Mouse (Mus musculus) intestine, postnatal 0 days (tissue): ENCODE measurements around the gene Galns. TPM values are rescaled to one million over a fixed set of nuclear protein-coding genes. Genes with fewer than 3 reads are reported as not detected.
"Not testable (repeated sequence)": the region's sequence is repeated elsewhere in the genome, so short reads cannot be mapped to it uniquely, and the experiment has no call there.

Experiments
- ATAC-seq: fragments of 200-750 bp; cut with Nextera tagmentation; 2 replicates; pipeline ENCODE4 v1.8.0; 2017; ENCODE audit warnings: mild to moderate bottlenecking, moderate TSS enrichment, moderate library complexity
- H3K27ac ChIP-seq: fragments of 300-500 bp; sonication (generic); 2 replicates; pipeline ENCODE4 v1.5.1; 2014; ENCODE audit warnings: mild to moderate bottlenecking, low read depth, low read length, moderate library complexity
- H3K27me3 ChIP-seq: fragments of 300-500 bp; sonication (generic); replicated peaks from 2 replicates; pipeline ENCODE4 v1.6.1; 2014; ENCODE audit warnings: low read length, mixed read lengths; ENCODE audit not compliant: control insufficient read depth, insufficient read depth
- H3K36me3 ChIP-seq: fragments of 300-500 bp; sonication (generic); 2 replicates; pipeline ENCODE4 v1.6.1; 2014; ENCODE audit warnings: mild to moderate bottlenecking, moderate library complexity; ENCODE audit not compliant: control insufficient read depth, insufficient read depth
- H3K4me1 ChIP-seq: fragments of 300-500 bp; sonication (generic); replicated peaks from 2 replicates; pipeline ENCODE4 v1.6.1; 2014; ENCODE audit warnings: antibody characterized with exemption, low read length, mixed read lengths; ENCODE audit not compliant: control insufficient read depth, insufficient read depth
- H3K4me2 ChIP-seq: fragments of 300-500 bp; sonication (generic); replicated peaks from 2 replicates; pipeline ENCODE4 v1.6.1; 2014; ENCODE audit warnings: low read depth, mild to moderate bottlenecking, moderate library complexity
- H3K4me3 ChIP-seq: fragments of 300-500 bp; sonication (generic); 2 replicates; pipeline ENCODE4 v1.5.1; 2014; ENCODE audit warnings: low read depth, low read length
- H3K9ac ChIP-seq: fragments of 300-500 bp; sonication (generic); 2 replicates; pipeline ENCODE4 v1.6.1; 2014; ENCODE audit warnings: mild to moderate bottlenecking, low read depth, low read length
- H3K9me3 ChIP-seq: fragments of 300-500 bp; sonication (generic); 2 replicates; pipeline ENCODE4 v1.6.1; 2016; ENCODE audit warnings: mixed run types; ENCODE audit not compliant: control insufficient read depth
- CTCF ChIP-seq: sonication (generic); IDR thresholded peaks from 2 replicates; pipeline ENCODE4 v1.5.1; 2016; ENCODE audit warnings: low read depth, mild to moderate bottlenecking, control low read depth, antibody characterized with exemption, moderate library complexity
- WGBS: fragments of 180-500 bp; shearing (Covaris S2); extraction: QIAGEN DNeasy Blood & Tissue Kit; methylation state at CpG from one replicate; pipeline ENCODE4 v1.1.7; 2014; 5-methylcytosine and 5-hydroxymethylcytosine counted together
- polyA plus RNA-seq: library from polyadenylated mRNA; unstranded; fragments of >200 nt; fragmentation: Nextera tagmentation; extraction: Ambion mirVana; gene quantifications from 2 replicates; pipeline ENCODE4 v1.2.1, GENCODE M21; 2015

The Galns gene
- polyA plus RNA-seq, 1 experiment from 2014 or later, result 58.1 TPM

GRCm38 (mm10) chr8:122636803-122637175 is 25.5 kb upstream of the Galns start:
- WGBS, result 34% methylated on average over 9 of the region's 9 CpGs
- H3K4me2 ChIP-seq, result 0 out of 2 replicates have a peak overlapping the region, but pooled peaks have one; percentile 37
- no peaks in the 10 kb centered on the region for H3K27me3 ChIP-seq
- H3K9ac ChIP-seq, result no peak overlapping the region
- TF ChIP-seq CTCF, result no peak
- peaks cover 16% of the 10 kb centered on the region; the same call in 1 of the 2 replicates for H3K36me3 ChIP-seq
- H3K9me3 ChIP-seq, result no peaks in the 10 kb centered on the region
- no peak overlapping the region for H3K4me3 ChIP-seq
- H3K27ac ChIP-seq, result peak overlapping the region; percentile 79
- no peak for ATAC-seq
- peaks cover 19% of the 10 kb centered on the region; the same call in 1 of the 2 replicates for H3K4me1 ChIP-seq

GRCm38 (mm10) chr8:122635878-122636802 is 24.9 kb upstream of the Galns start:
- peaks cover 19% of the 10 kb centered on the region; the same call in 1 of the 2 replicates for H3K4me1 ChIP-seq
- H3K9ac ChIP-seq, result no peak overlapping the region
- H3K27me3 ChIP-seq, result no peaks in the 10 kb centered on the region
- WGBS, result 20% methylated on average over 14 of the region's 14 CpGs
- H3K4me3 ChIP-seq, result no peak overlapping the region
- H3K9me3 ChIP-seq, result no peaks in the 10 kb centered on the region
- H3K4me2 ChIP-seq, result 0 out of 2 replicates have a peak overlapping the region, but pooled peaks have one; percentile 37
- H3K36me3 ChIP-seq, result peaks cover 16% of the 10 kb centered on the region; the same call in 1 of the 2 replicates
- TF ChIP-seq CTCF, result peak; percentile 37
- peak; percentile 95 for ATAC-seq
- H3K27ac ChIP-seq, result peak overlapping the region; percentile 79

GRCm38 (mm10) chr8:122633205-122633604 is 21.9 kb upstream of the Galns start:
- no peak for ATAC-seq
- no peaks in the 10 kb centered on the region for H3K9me3 ChIP-seq
- no peak overlapping the region for H3K4me3 ChIP-seq
- H3K9ac ChIP-seq, result no peak overlapping the region
- H3K36me3 ChIP-seq, result peaks cover 16% of the 10 kb centered on the region; the same call in 1 of the 2 replicates
- 94% methylated on average over 14 of the region's 14 CpGs for WGBS
- H3K4me2 ChIP-seq, result no peak overlapping the region
- no peaks in the 10 kb centered on the region for H3K27me3 ChIP-seq
- no peak for TF ChIP-seq CTCF
- no peak overlapping the region for H3K27ac ChIP-seq
- peaks cover 9% of the 10 kb centered on the region; the same call in 1 of the 2 replicates for H3K4me1 ChIP-seq

- not testable (repeated sequence) for ATAC-seq, H3K9me3 ChIP-seq, H3K4me2 ChIP-seq, H3K9ac ChIP-seq, H3K27me3 ChIP-seq, H3K4me1 ChIP-seq, H3K4me3 ChIP-seq, H3K27ac ChIP-seq
- WGBS, result 73% methylated on average over 3 of the region's 3 CpGs
- peaks cover 16% of the 10 kb centered on the region; the same call in 1 of the 2 replicates for H3K36me3 ChIP-seq
Measured at GRCm38 (mm10) chr8:122632134-122632533, 20.9 kb upstream of the Galns start.

- no peak for TF ChIP-seq CTCF
- ATAC-seq, result no peak
Measured at GRCm38 (mm10) chr8:122630696-122631095, 19.4 kb upstream of the Galns start.

GRCm38 (mm10) chr8:122629388-122629787 is 18.1 kb upstream of the Galns start:
- H3K4me2 ChIP-seq, result no peak overlapping the region
- no peak for TF ChIP-seq CTCF
- 61% methylated on average over 10 of the region's 10 CpGs for WGBS

More at GRCm38 (mm10) chr8:122630696-122631095, 19.4 kb upstream of the Galns start:
- Histone ChIP-seq H3K9ac (no peak overlapping the region), H3K36me3 (peaks cover 16% of the 10 kb centered on the region; the same call in 1 of the 2 replicates), H3K27ac (0 out of 2 replicates have a peak overlapping the region, but pooled peaks have one; percentile 21), H3K27me3 (no peaks in the 10 kb centered on the region), H3K4me2 (peak overlapping the region; percentile 37; the same call in 1 of the 2 replicates), H3K9me3 (no peaks in the 10 kb centered on the region), H3K4me1 (peaks cover 3% of the 10 kb centered on the region; the same call in 1 of the 2 replicates), H3K4me3 (peak overlapping the region; percentile 9; the same call in 1 of the 2 replicates)
- WGBS, result 52% methylated on average over 22 of the region's 22 CpGs

More at GRCm38 (mm10) chr8:122629388-122629787, 18.1 kb upstream of the Galns start:
- H3K27me3 ChIP-seq, result no peaks in the 10 kb centered on the region
- H3K9me3 ChIP-seq, result no peaks in the 10 kb centered on the region
- no peak overlapping the region for H3K4me3 ChIP-seq
- H3K4me1 ChIP-seq, result no peaks in the 10 kb centered on the region; the same call in 1 of the 2 replicates
- ATAC-seq, result no peak
- H3K36me3 ChIP-seq, result peaks cover 13% of the 10 kb centered on the region; the same call in 1 of the 2 replicates
- H3K9ac ChIP-seq, result no peak overlapping the region
- no peak overlapping the region for H3K27ac ChIP-seq
